Mouse (Mus musculus): ENCODE data around the gene Zbtb40. TPM values are rescaled to one million over a fixed set of nuclear protein-coding genes. Genes with fewer than 3 reads are reported as not detected.
A peak's percentile ranks its signal among the peaks of the same experiment; 100 is the strongest.

Zbtb40 gene
- polyA plus RNA-seq, 1 experiment from 2014 or later: 4.6 TPM

GRCm38 (mm10) chr4:136969096-136969495, 79.5 kb downstream of the Zbtb40 start:
- no peak for ATAC-seq (ENCODE audit: low FRiP score)
- H3K27me3 ChIP-seq (replicated peaks): peaks cover 7% of the 10 kb centered on the region; the same call in 1 of the 2 replicates

GRCm38 (mm10) chr4:136967511-136967910, 81.1 kb downstream of the Zbtb40 start:
- no peak for ATAC-seq (ENCODE audit: low FRiP score)
- H3K4me2 ChIP-seq: no peak overlapping the region
- peaks cover 44% of the 10 kb centered on the region for H3K4me1 ChIP-seq
- peaks cover 7% of the 10 kb centered on the region; the same call in 1 of the 2 replicates for H3K27me3 ChIP-seq (replicated peaks)
- WGBS: 16% methylated on average over 9 of the region's 9 CpGs
- no peak overlapping the region for H3K4me3 ChIP-seq (replicated peaks)
- H3K36me3 ChIP-seq: no peaks in the 10 kb centered on the region
- H3K27ac ChIP-seq (replicated peaks): no peak overlapping the region
- no peaks in the 10 kb centered on the region for H3K9me3 ChIP-seq (replicated peaks)
- no peak overlapping the region; the same call in 1 of the 2 replicates for H3K9ac ChIP-seq (replicated peaks)

More at GRCm38 (mm10) chr4:136969096-136969495, 79.5 kb downstream of the Zbtb40 start:
- H3K9ac ChIP-seq (replicated peaks): no peak overlapping the region
- no peak overlapping the region for H3K4me2 ChIP-seq
- peaks cover 42% of the 10 kb centered on the region for H3K4me1 ChIP-seq
- no peaks in the 10 kb centered on the region for H3K9me3 ChIP-seq (replicated peaks)
- H3K4me3 ChIP-seq (replicated peaks): no peak overlapping the region
- WGBS: 64% methylated on average over 8 of the region's 8 CpGs
- H3K36me3 ChIP-seq: no peaks in the 10 kb centered on the region
- no peak overlapping the region for H3K27ac ChIP-seq (replicated peaks)

- ATAC-seq (ENCODE audit: low FRiP score): no peak
- Histone ChIP-seq H3K9ac (replicated peaks) (no peak overlapping the region), H3K4me2 (no peak overlapping the region), H3K4me3 (replicated peaks) (no peak overlapping the region), H3K27me3 (replicated peaks) (peaks cover 7% of the 10 kb centered on the region; the same call in 1 of the 2 replicates), H3K36me3 (no peaks in the 10 kb centered on the region), H3K9me3 (replicated peaks) (no peaks in the 10 kb centered on the region), H3K4me1 (peaks cover 48% of the 10 kb centered on the region), H3K27ac (replicated peaks) (no peak overlapping the region)
- WGBS: 30% methylated on average over 16 of the region's 16 CpGs
These were observed 81.9 kb downstream of the Zbtb40 start for GRCm38 (mm10) chr4:136966493-136967390.

GRCm38 (mm10) chr4:136964990-136965421, 83.6 kb downstream of the Zbtb40 start:
- Histone ChIP-seq H3K4me2 (no peak overlapping the region), H3K4me1 (peaks cover 51% of the 10 kb centered on the region), H3K9ac (replicated peaks) (no peak overlapping the region), H3K36me3 (no peaks in the 10 kb centered on the region), H3K27me3 (replicated peaks) (peaks cover 15% of the 10 kb centered on the region; the same call in 1 of the 2 replicates), H3K27ac (replicated peaks) (no peak overlapping the region), H3K9me3 (replicated peaks) (no peaks in the 10 kb centered on the region), H3K4me3 (replicated peaks) (no peak overlapping the region)
- ATAC-seq (ENCODE audit: low FRiP score): no peak
- WGBS: 14% methylated on average over 15 of the region's 15 CpGs

GRCm38 (mm10) chr4:136962447-136962846, 86.2 kb downstream of the Zbtb40 start:
- H3K9ac ChIP-seq (replicated peaks): no peak overlapping the region
- ATAC-seq (ENCODE audit: low FRiP score): no peak
- H3K4me2 ChIP-seq: no peak overlapping the region
- no peak overlapping the region for H3K27ac ChIP-seq (replicated peaks)
- 54% methylated on average over 4 of the region's 4 CpGs for WGBS
- H3K4me1 ChIP-seq: peaks cover 35% of the 10 kb centered on the region
- H3K36me3 ChIP-seq: no peaks in the 10 kb centered on the region
- H3K9me3 ChIP-seq (replicated peaks): no peaks in the 10 kb centered on the region
- peaks cover 33% of the 10 kb centered on the region for H3K27me3 ChIP-seq (replicated peaks)
- H3K4me3 ChIP-seq (replicated peaks): no peak overlapping the region

- 17% methylated on average over 4 of the region's 4 CpGs for WGBS
- no peaks in the 10 kb centered on the region for H3K36me3 ChIP-seq
- no peak overlapping the region for H3K9ac ChIP-seq (replicated peaks)
- H3K27ac ChIP-seq (replicated peaks): no peak overlapping the region
- H3K4me2 ChIP-seq: no peak overlapping the region
- H3K9me3 ChIP-seq (replicated peaks): no peaks in the 10 kb centered on the region
- ATAC-seq (ENCODE audit: low FRiP score): no peak
- peaks cover 36% of the 10 kb centered on the region for H3K27me3 ChIP-seq (replicated peaks)
- no peak overlapping the region for H3K4me3 ChIP-seq (replicated peaks)
- peaks cover 35% of the 10 kb centered on the region for H3K4me1 ChIP-seq
These were observed 86.8 kb downstream of the Zbtb40 start for GRCm38 (mm10) chr4:136961642-136962285.

- H3K27me3 ChIP-seq (replicated peaks): peaks cover 41% of the 10 kb centered on the region
- H3K4me1 ChIP-seq: peaks cover 39% of the 10 kb centered on the region
- no peak for ATAC-seq (ENCODE audit: low FRiP score)
- no peak overlapping the region for H3K4me3 ChIP-seq (replicated peaks)
- H3K9ac ChIP-seq (replicated peaks): no peak overlapping the region
- H3K27ac ChIP-seq (replicated peaks): no peak overlapping the region
- H3K36me3 ChIP-seq: no peaks in the 10 kb centered on the region
- H3K9me3 ChIP-seq (replicated peaks): no peaks in the 10 kb centered on the region
- 48% methylated on average over 9 of the region's 9 CpGs for WGBS
- H3K4me2 ChIP-seq: no peak overlapping the region
These were observed 88.0 kb downstream of the Zbtb40 start for GRCm38 (mm10) chr4:136960581-136960980.

GRCm38 (mm10) chr4:136960068-136960467, 88.5 kb downstream of the Zbtb40 start:
- no peaks in the 10 kb centered on the region for H3K9me3 ChIP-seq (replicated peaks)
- H3K4me1 ChIP-seq: peaks cover 40% of the 10 kb centered on the region
- WGBS: 55% methylated on average over 3 of the region's 3 CpGs
- no peak overlapping the region for H3K4me3 ChIP-seq (replicated peaks)
- no peaks in the 10 kb centered on the region for H3K36me3 ChIP-seq
- H3K9ac ChIP-seq (replicated peaks): no peak overlapping the region
- H3K27ac ChIP-seq (replicated peaks): no peak overlapping the region
- peaks cover 44% of the 10 kb centered on the region for H3K27me3 ChIP-seq (replicated peaks)
- H3K4me2 ChIP-seq: no peak overlapping the region
- ATAC-seq (ENCODE audit: low FRiP score): no peak

GRCm38 (mm10) chr4:136956751-136957446, 91.7 kb downstream of the Zbtb40 start, which contains the start of gene Epha8:
Epha8 (minus strand) TSS chr4:136956816.
- WGBS: 1% methylated on average over 54 of the region's 75 CpGs
- H3K4me1 ChIP-seq: peaks cover 45% of the 10 kb centered on the region
- peak within 1 kb of the TSS; percentile 63 for H3K9ac ChIP-seq (replicated peaks)
- no peaks in the 10 kb centered on the region for H3K36me3 ChIP-seq
- peak within 1 kb of the TSS; percentile 50 for H3K4me3 ChIP-seq (replicated peaks)
- peak; percentile 79 for ATAC-seq (ENCODE audit: low FRiP score)
- H3K4me2 ChIP-seq: peak within 1 kb of the TSS; percentile 97
- H3K9me3 ChIP-seq (replicated peaks): no peaks in the 10 kb centered on the region
- H3K27ac ChIP-seq (replicated peaks): no peak within 1 kb of the TSS
- H3K27me3 ChIP-seq (replicated peaks): peaks cover 66% of the 10 kb centered on the region

- Histone ChIP-seq H3K4me3 (replicated peaks) (0 out of 2 replicates have a peak overlapping the region, but pooled peaks have one; percentile 50), H3K9ac (replicated peaks) (no peak overlapping the region), H3K27me3 (replicated peaks) (peaks cover 58% of the 10 kb centered on the region), H3K36me3 (no peaks in the 10 kb centered on the region), H3K27ac (replicated peaks) (no peak overlapping the region), H3K9me3 (replicated peaks) (no peaks in the 10 kb centered on the region), H3K4me1 (peaks cover 49% of the 10 kb centered on the region), H3K4me2 (peak overlapping the region; percentile 97)
- WGBS: 60% methylated on average over 6 of the region's 6 CpGs
- no peak for ATAC-seq (ENCODE audit: low FRiP score)
These were observed 94.0 kb downstream of the Zbtb40 start for GRCm38 (mm10) chr4:136954562-136954961.

GRCm38 (mm10) chr4:136949266-136949989, 99.2 kb downstream of the Zbtb40 start:
- Histone ChIP-seq H3K9ac (replicated peaks) (no peak overlapping the region), H3K36me3 (no peaks in the 10 kb centered on the region), H3K27me3 (replicated peaks) (peaks cover 19% of the 10 kb centered on the region), H3K4me3 (replicated peaks) (no peak overlapping the region), H3K4me2 (no peak overlapping the region), H3K4me1 (peaks cover 38% of the 10 kb centered on the region), H3K9me3 (replicated peaks) (no peaks in the 10 kb centered on the region), H3K27ac (replicated peaks) (no peak overlapping the region)
- ATAC-seq (ENCODE audit: low FRiP score): no peak
- WGBS: 31% methylated on average over 10 of the region's 10 CpGs
